Mouse (Mus musculus) layer of hippocampus, adult 18-20 months (tissue): ENCODE measurements at regions not wholly inside any gene's neighbourhood (a gene's known extent, or its start where the extent isn't known, plus 50 kb on each side); places are given as distances from the start of the nearest gene placed in this dataset.

ENCODE experiments used
- DNase-seq, 2 experiments: peaks; one replicate each; pipeline ENCODE4 v3.0.0; 2022; ENCODE audit warnings: low spot score in 2 of 2

DNA sequence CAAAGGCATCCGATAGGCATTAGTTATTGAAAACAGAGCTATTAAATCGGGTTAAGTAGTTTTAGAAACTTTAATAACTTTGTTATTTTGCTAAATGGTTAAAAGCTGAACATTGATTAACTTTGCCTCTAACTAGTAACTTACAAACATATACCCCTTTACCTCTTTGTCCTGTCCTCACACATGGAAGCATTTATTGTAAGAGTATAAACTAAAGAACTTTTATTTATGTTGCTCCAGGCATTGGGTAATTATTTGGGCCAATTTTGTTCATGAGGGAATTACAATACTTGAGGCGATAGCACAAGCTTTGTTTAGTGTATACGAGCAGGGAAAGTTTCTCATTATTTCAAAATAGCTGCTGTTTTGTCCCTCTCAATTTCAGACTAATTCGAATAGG, 328.4 kb upstream of the Gm9008 start:
- no peak for DNase-seq

DNA sequence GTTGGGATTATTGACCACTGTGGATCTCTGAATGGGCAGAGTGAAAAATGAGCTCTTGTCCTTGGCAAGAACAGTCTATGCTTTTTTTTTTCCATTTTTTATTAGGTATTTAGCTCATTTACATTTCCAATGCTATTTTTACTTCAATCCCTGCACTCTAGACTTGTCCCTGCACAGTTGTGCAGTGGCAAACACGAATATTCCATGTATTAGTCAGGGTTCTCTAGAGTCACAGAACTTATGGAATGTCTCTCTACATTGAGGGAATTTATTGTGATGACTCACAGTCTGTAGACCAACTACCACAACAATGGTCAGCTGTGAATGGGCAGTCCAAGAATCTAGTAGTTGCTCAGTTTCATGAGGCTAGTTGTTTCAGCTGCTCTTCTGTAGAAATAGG, 305.4 kb upstream of the Gm9008 start:
- no peak for DNase-seq

DNA sequence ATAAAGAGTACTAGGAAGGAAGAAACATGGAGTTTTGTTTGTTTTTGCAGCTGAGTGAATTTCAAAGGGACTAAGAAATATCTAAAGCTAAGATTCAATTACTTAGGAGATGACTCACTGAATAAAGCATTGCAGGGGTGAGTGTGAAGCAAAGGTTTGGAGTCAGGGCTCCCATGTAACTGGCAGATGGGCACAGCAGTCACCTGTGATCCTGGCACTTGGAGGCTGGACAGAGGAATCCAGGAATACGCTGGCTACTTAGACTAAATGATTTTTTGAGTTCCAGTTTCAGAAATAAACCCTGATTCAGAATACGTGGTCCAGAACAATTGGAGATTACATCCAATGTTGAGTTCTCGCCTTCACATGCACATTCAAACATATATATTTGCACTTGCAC, 282.6 kb upstream of the Gm9008 start:
- no peak for DNase-seq

DNA sequence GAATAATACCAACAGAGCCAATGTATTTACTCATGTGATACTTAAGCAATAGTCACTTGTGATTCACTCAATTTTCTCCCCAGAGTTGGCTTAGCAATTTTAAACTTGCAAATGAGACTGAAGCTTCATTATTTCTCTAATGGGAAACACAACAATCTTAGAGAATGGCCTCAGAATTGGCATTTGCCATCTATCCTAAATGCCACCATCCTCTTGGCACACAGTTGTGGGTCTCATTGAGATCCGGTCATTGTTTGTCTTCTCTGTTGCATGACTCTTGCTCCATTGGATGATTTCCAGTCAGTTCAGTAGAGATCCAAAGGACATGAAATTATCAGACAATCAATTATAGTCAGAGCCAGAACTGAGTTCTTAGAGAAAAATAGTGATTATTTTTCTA, 280.6 kb upstream of the Gm9008 start:
- no peak for DNase-seq

DNA sequence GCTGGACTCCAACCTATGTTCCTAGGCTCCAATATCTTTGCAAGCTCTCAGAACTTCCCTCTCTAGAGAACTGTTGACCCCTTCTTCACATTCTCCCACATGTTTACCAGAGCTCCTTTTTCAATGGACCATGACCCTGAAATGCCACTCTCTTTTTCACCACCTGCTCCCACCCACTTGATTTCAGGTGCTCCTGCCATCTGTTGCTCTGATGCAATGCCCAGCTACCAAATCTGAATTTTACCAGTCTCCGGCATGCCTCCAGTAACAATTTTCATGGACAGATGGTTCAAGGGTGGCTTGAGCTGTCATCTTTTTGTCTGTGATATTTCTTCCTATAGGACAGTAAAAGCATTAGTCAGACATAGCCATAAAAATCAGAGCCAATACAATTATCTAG, 279.5 kb upstream of the Gm9008 start:
- peak; percentile 7 to 20 for DNase-seq

DNA sequence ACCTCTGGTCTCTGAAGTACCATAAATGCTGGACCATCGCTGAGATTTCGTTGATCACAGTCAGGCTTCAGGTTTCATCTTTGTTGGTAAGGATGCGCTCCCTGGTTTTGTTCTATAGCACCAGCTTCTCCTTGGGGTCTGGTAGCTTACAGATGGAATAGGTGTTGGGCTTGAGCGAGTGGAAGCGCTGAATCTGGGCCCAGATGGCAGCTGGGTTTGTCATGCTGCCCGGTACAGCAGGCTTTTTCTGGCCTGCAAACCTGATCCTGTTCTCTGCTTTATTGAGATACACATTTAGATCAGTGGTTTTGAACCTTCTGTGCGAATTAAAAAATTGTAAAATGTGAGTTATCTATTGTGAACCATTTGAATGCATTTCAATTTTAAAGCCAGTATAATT, 266.3 kb upstream of the Gm9008 start:
- peak; percentile 14 to 69 for DNase-seq

DNA sequence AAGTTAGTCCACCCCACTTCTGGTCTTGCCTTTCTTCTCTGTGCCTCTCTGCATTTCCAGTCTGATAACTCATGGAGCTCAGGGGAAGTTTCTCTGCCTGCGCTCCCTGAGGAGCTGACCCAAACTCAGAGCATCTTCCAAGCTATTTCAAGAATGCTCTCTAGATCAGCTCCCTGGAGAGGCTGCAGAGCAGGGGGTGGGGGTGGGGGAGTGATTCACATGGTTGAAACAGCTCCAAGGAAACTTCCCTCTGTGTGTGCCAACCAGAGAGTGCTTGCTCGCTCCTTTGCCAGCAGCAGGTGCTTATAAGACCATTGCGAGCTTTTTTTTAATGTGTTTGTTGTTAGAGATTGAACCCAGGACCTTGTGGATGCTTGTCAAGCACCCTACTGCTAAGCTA, 257.3 kb upstream of the Gm9008 start:
- DNase-seq, result peak in 1 of 2 experiments; percentile 20
